Mouse (Mus musculus) T-cell, adult 2 months (primary cell): ENCODE measurements around the gene Tmtc4.
A peak's percentile ranks its signal among the peaks of the same experiment; 100 is the strongest.

Source experiments
- DNase-seq: peaks from one replicate; pipeline ENCODE4 v3.0.0; 2022; ENCODE audit warnings: low spot score

The Tmtc4 gene

DNA sequence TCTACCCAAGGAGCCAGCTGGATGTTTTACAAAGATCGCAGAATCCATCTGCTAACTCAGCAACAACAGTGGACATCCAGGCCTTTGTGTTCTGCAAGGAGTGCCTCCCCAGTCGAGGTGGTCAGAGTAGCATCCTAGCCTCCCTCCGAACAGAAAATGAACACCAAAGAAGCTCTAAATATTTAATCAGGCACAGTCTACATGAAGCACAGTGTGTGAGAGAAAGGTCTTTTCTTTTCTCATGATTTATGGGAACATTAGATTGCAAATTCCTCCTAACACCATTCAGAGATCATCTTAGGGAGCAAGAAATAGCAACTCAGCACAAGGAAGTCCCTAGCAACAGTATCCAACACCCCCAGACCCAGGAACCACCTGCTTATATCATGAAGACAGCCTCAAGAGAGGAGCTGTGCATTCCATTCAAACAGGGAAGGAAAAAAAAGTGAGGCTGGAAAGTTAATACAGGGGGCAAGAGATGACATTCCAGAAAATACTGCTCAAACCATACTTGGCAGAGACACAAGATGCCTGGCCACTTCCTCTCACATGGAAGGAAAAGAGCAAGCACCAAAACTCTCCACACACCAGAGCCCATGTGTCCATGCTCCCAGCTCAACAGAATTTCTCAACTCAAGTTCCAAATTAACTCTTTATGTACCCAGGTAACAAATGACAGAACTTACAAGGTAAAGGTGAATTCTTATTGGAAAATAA is 8.8 kb downstream of the Tmtc4 start:
- no peak for DNase-seq

DNA sequence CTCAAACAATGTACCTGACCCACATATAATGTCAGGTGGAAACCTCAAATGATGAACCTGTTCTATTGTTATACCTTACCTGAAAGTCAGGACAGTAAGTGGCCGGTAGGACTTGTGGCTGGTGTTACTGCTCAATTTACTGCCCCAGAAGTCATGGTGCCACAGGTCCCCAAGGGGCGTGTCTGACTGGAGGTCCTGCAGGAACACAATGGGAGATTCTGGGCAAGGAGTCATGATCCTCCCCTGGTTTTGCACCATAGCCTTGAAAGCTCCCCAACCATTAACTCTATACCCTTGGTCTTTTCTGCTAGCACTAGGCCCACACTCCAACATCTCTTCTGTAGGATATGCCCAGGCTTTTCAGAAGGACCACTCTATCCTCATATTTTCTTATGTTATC is 10.7 kb downstream of the Tmtc4 start:
- no peak for DNase-seq

DNA sequence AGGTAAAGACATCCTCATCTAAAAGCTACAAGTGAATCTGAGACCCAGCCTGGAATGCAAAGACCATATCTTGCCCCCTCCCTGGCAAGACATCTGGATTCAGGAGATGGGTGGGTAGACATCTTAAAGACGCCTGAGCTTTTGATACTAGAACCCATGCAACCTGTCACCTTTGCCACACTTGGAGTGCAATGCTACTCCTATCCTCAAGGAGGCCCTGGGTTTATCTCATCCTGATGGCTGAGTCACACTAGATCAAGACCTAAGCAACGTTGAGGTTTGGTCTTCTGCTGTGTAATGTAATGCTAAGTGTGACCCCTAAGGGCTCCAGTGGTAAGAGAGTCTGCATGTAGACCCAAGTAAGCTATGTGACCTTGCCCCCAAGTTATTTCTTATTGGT is 15.8 kb downstream of the Tmtc4 start:
- no peak for DNase-seq

DNA sequence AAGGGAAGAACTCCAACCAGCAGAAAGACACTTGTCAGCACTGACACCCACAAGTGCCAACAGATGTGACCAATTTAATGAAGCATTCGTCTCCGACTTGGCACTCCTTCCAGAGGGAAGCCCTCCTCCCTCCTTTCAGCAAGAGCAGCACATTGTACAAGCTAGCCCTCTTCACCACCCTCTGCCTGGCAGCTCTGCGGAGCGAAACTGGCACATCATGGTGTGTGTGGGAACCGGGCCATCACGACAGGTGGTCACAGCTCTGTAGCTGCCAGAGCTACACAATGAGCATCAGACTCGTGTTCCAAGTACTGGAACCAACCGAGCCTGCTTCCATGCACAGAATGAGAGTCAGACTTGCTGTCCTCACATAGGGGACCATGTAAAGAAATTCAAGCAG is 25.9 kb downstream of the Tmtc4 start:
- no peak for DNase-seq

DNA sequence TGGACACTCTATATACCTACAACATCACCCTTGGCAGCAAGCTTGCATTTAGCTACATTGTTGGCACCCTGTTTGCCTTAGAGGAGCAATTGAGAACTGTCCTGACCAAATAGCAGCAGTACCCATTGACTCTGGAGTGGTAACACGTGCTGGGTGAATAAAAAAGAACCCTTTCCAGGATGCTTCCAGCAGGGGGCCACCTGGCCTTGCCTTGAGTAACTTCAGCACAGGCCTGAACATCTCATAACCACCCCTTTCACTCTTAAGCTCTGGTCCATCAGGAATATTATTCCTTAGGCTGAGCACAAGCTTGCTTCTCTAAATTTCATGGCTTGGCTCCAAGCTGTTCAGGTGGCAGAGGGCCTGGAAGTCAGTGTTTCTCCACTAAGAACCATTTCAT is 30.5 kb downstream of the Tmtc4 start:
- DNase-seq: peak; percentile 34

DNA sequence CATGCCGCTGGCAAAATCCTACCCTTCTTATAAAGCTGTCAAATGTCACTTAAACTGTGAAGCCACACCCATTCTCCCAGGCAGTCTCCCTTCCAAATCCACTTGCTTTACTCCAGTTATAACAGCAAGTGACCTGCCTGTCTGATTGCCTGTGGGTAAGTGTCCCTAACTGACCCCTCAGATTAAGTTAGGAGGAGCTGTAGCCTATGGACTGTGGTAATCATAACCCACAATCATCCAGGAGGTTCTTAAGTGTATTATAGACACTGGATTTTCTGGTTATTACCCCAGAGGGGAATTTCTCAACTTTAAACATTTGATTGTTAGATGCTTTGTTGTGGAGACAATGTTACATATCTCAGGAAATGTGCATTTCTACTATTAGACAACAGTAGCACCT is 31.3 kb downstream of the Tmtc4 start:
- no peak for DNase-seq

DNA sequence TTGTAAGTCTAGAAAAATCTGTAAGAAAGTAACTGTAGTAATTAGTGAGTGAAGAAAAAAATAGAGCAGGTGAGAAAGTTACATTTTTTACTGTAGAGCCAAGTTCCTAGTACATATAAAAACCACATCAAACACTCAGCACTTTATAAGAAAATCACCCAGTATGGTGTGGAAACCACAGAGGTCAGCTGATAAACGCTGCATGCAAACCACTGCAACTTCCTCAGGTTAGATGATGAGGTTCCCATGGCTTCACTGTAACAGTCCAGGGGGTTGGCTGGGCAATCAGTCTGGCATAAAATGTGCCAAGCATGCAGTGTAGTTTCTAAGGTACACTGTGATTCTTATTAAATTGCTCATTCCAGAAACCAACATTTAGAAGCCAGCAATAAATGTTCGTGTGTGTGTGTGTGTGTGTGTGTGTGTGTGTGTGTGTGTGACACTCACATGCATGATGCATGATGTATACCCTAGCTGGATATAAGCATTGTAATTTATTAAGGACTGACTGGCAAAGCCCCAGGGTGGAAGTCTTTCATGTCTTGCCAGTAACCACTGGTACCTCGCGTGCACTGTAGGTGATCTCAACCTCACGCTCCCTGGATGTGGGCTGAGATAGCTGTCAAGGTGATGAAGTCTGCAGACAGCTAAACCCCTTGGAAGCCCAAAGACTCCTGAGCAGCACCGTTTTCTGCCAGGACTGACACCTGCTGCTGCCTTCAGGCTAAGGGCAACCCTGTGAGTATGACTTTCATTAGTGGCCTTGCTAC is 32.0 kb downstream of the Tmtc4 start:
- DNase-seq: peak; percentile 55

DNA sequence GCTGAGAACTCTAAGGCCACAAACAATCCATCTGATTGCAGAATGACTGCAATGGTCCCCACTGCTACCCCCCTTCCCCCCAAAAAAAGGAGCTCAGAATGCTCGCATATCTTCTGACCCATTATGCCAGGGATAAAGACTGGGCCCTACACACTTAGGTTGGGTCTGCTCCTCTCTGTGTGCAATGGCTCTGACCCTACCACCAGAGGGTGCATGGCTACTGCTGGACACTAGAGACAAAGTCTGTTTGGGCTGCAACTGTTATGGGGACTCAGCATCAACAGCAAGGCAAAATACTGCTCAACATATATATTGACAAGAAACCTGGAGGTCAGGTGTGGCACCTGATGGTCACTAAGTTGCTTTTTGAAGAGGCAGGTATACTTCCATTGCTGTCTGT is 32.9 kb downstream of the Tmtc4 start:
- DNase-seq: no peak

DNA sequence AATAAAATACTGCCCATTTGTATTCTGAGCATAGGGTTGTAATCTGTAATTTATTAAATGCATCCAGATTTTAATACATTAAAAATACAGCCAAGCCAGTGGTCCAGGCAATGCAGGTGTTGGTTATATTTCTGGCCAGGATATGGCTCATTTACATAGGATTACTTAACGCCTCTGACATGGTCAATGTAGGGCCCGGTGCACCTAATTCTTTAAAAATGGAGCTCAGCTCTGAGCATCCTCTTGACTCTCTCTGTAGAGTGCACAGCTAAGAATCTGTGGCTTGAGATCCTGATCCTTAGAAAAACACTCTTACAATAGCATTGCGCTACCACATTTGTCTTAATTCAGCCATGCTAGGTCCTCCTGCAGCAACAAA is 40.4 kb downstream of the Tmtc4 start:
- DNase-seq: no peak

DNA sequence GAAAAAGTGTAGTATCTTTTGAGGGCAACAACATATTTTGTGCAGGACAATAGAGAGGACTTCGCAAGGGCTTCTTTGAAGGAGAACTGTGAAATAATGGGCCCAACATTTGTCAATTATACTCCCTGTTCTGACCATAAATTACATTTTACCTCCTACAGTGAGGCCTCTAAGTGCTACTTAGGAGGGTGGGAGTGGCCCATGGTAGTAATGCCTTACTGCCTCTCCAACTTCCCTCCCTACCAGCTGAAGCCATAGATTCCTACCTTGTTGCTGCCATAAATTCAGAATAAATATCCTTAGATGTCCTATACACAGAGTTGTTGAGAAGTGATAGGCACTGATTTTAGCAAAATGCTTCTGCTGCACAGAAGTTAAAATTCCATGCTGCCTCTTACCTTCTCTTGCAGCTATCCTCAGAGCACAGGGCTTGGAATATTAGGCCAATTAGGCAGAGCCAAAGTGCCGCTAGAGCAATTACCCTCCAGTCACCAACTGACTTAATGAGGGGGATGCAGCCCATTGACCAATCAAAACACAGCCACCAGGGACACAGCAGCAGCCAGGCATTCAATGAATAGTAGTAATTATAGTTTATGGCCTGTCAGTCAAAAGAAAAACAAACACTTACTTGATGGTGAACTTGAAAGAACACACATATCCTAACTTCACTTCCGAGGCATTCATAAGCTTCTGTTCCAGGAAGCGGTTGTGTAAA is 40.9 kb downstream of the Tmtc4 start:
- no peak for DNase-seq

DNA sequence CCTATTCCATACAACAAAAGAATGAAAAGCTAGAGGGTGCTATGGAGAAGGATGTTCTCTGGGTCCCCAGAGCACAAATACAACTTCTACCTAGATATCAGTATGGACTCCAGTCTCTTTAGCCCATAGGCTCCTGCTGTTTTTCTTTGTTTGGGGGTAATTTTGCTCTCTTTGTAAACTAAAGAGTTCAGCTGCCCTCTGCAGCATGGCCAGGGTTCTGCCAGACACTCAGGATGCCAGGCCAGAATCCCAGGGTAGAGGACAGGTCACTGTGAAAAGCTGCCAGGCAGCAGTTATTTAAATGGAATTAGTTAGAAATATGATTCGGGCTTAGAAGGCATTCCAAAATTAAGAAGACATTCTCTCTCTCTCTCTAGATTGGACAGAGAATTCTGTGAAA is 47.4 kb downstream of the Tmtc4 start:
- no peak for DNase-seq

DNA sequence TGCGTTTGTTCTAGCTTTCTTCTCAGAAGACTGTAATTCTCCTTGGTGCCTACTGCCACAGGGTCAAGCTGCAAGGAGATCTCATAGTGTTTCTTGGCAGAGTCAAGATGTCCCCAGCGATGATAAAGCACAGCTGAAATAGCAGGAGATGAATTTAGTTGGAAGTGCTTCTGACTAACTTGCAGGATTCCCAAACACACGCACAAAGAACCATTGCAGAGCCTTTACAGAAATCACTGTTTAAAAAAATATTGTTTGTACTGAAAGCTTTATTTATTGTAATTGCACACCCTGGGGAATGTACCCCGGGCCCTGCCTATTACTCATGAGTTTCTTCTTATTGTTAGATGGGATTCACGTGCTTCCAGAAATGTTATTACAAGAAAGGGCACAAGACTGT is 63.8 kb downstream of the Tmtc4 start:
- no peak for DNase-seq

DNA sequence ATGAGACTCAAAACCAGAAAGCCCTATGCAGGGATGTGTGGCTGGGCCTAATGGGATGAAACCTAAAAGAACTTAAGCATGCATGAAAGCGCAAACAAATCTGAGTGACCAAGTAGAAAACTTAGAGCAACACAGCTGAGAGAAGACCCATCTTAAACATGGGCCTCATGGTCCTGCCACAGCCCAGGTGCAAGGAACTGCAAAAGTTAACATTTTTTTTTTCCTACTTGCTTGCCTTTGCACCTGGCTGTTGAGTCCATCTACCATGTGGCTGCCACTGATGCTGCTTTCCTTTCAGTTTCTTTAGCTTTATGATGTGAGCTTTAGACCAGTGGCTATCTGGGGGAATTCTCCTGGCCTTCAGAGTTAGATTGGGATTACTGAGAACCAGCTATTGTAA is 66.2 kb downstream of the Tmtc4 start:
- no peak for DNase-seq

DNA sequence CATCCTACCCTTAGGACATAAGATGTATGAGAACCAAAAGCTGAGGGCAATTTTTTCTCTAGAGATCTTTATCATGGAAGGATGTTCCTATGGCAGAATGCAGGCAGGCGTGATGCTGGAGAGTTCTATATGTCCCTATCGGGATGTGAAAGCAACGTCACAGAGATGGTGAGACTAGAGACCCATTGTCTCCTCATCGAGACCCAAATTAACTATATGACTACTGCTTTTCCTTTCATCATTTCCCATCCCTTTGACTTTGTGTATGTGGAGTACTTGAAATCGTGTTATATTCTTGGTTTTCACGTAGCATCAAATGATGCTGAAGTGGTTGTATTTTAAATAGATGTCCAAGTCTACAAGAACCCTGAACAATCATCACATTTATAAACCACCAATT is 70.2 kb downstream of the Tmtc4 start, which contains the start of gene Ggact:
Ggact (minus strand) TSS at position 101 of the 400 bp plus-strand sequence.
- no peak for DNase-seq

DNA sequence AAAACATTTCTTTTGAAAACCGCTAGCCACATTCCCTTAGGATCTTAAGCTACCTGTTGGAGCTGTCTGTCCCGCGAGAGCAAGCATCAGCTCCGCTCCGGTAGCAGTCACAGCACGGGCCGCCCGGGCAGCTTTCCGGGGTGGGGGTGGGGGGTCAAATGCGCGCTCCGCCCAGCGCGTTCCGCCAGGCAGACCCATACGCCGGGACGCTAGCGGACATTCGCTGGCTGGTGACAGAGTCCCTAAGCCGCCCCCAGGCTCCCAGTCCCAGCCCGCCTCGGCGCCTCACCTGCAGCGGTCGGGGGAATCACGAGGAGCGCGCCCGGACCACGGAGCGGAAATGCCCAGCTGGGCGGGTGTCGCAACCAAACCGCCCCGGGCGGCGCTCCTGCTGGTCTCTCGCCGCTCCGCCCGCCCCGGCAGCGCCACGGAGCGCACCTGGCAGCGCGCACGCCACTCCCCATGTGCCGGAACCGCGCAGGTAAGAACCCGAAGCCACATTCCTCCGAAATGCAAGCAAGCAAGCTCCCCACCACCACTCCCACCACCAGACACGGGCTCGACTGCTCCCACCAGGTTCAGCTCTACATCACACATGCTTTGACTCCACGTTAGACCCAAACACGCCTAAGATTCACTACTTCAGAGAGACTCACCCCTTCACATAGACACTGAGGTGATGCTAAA is 70.9 kb downstream of the Tmtc4 start:
- DNase-seq: peak; percentile 70

DNA sequence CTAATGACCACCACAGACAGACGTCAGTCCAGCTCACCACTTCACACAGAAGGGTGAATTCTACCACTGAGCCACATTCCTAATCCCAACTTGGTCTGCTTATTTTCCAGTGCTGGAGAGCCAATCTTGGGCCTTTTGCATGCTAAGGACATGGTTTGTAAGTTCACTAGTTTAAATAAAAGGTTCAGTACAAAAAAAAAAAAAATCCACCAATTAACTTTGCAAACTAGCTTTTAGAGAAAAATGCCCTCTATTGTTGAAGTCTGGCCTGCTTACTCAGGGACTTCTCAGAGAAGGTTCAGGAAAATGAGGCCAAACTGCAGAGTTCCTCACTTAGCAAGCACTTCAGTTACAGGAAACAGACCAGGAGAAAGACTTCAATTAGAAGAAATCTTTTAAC is 71.7 kb downstream of the Tmtc4 start:
- DNase-seq: no peak

DNA sequence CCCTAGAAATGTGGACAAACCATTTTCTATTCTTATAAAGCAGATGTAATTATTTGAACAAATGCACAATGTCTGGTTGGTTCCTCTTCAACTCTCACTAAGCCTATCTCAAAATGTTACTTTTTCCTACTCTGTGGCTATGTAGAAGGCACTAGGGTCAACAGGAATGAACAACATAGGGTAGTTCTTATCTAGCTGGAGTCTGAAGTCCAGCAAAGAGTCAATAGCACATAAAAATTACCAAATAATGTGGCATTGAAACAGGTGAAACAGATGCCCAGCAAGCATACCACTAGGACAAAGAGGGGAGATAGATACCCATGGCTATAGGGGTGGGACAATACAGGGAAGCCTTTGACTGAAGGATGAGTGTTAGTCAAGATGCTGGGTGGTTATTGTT is 72.6 kb downstream of the Tmtc4 start:
- no peak for DNase-seq

DNA sequence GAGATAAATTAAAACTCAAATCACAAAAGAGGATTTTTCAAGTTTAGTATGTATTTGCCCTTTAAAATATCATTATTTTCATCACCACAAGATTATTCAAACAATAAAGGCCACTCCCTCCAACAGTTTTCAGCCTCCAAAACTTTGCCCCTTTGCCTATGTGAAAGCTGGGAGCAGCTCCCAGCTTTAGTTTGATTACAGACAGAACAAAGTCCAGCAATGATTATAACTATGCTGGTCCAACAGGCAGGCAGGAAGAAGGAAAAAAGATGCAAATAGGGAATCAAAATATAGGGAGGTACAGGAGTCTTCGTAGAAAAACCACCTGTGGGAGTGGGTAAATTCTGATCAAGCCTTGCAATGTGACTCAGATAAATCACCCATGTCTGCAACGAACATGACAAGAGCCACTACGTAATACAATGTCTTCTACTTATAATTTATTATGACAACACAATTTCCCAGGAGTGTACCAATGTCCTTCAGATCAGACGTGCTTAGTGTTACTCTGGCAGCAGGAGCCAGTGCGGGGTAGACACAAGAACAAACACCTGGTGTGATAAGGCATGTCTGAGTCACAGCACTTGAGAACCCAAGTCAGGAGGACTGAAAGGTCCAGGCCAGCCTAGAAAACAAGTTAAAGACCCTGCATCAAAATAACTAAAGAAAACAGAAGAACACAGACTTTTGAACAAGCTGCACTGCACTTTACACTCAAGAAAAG is 74.3 kb downstream of the Tmtc4 start:
- DNase-seq: no peak

DNA sequence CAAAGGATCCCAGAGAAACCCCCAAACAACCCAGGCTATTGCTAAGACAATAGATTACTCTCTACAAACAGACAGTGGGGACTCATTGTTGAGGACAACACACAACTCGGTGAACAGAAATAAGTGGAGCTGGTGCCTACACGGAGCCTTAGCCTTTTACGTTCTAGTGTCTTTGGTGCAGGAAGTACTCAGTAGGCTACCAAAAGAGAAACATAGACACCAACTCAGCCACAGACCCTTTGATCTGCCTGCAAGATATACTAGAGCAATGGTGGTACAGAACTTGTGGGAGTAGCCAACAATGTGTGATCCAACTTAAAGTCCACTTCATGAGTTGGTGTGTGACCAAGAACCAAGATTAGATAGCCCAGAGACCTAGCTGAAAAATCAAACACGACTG is 75.8 kb downstream of the Tmtc4 start:
- DNase-seq: peak; percentile 64

DNA sequence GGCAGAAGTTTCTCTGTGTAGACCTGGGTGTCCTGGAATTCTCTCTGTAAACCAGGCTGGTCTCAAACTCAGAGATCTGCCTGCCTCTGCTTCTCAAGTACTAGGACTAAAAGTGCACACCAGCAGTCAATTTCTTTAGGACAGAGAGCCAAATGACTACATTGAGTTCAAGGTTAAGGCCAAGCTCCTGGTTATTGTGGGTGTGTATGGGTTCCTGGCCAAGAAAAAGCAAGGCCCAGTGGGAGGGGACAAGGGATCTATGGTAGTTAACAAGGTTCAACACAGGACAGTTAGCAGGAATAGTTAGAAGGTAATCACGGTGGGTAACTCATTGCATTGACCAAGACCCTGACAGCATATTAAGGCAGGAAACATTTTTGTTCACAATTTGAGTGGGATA is 78.8 kb downstream of the Tmtc4 start:
- DNase-seq: no peak

DNA sequence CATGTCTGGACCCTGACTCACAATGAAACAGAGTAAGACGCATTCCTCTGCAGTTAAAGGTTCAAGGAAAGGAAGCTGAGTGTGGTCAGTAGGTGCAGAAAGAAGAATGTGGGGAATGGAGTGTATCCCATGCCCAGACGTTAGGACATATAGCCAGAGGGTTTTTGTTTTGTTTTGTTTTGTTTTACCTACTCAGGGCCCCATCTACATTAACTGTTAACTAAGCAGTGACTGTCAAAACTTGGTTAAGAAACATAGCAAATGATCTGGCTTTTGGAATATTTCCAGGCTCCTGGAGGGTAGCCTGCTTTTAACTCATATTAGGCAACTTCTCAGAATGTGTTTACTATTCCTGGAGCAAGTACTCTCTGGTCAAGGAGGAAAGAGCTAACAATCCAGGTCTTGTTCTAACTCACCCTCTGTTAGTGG is 79.9 kb downstream of the Tmtc4 start:
- DNase-seq: no peak

DNA sequence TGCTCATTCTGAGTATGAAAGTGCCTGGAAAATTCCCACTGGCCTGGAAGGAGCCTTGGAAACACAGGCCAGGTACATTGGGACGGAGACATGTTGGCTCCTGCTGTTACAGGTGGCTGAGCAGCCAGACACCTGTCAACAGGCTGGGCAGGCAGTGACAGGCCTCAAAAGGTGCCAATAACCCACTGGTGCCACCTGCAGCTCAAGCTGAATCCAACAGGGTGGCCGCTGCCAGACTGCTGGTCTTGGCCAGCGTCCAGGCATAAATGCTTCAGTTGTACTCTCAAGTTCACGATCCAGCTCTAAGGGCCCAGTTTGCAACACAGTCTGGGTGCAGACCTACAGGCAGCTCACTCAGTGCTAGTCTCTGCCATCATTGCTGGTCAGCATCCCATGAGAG is 81.0 kb downstream of the Tmtc4 start:
- DNase-seq: no peak
